Mouse (Mus musculus): ENCODE results near the gene Unc50.

DNA sequence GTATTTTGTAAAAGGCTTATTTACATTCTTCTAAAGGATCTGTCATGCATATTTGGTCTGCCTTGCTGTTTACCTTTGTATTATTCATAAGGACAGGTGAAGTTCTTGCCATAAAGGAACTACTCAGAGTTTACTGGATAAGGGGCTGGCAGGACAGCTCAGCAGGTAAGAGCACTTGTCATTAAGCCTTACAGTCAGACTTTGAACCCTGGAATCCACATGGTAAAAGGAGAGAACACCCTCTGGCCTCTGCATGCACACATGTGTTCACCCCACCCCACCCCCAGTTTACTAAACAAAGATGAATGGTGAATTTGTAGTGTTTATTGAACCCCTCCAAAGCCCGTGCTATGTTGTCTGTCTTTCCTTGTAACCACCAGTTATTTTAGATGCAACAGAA is 14.5 kb upstream of the Unc50 start:
- TF ChIP-seq CTCF (IDR thresholded peaks at IDR 0.05) (no peak), EP300 (IDR thresholded peaks at IDR 0.05) (no peak)

Measured in lung, postnatal 0 days (tissue).